Mouse (Mus musculus) lung, adult 18-20 months (tissue): ENCODE results near the gene Ndufa3.
A peak's percentile ranks its signal among the peaks of the same experiment; 100 is the strongest.

Experiments used
- DNase-seq, 2 experiments: peaks; one replicate each; pipeline ENCODE4 v3.0.0; 2022; ENCODE audit warnings: mixed read lengths in 2 of 2

Ndufa3 gene

GRCm38 (mm10) chr7:3611006-3611405, 6.2 kb upstream of the Ndufa3 start:
- DNase-seq = no peak

GRCm38 (mm10) chr7:3614021-3614420, 3.2 kb upstream of the Ndufa3 start:
- DNase-seq = no peak

GRCm38 (mm10) chr7:3616057-3616388, 1.1 kb upstream of the Ndufa3 start, which contains the start of gene Oscar:
Gene Oscar, minus strand, starts transcription at chr7:3616157.
- no peak for DNase-seq

- no peak for DNase-seq
Measured at GRCm38 (mm10) chr7:3616389-3617241, 558 bp upstream of the Ndufa3 start.

- no peak for DNase-seq
Measured at GRCm38 (mm10) chr7:3629030-3629429, 11.9 kb downstream of the Ndufa3 start.

- peak; percentile 94 to 95 for DNase-seq
Measured at GRCm38 (mm10) chr7:3629543-3630477, 12.6 kb downstream of the Ndufa3 start, which contains the start of the genes Tfpt and Prpf31. Gene Tfpt, minus strand, starts transcription at chr7:3629929. Gene Prpf31, plus strand, starts transcription at chr7:3629985.

- DNase-seq = no peak
Measured at GRCm38 (mm10) chr7:3630478-3630815, 13.3 kb downstream of the Ndufa3 start.

- no peak for DNase-seq
Measured at GRCm38 (mm10) chr7:3643412-3643811, 26.2 kb downstream of the Ndufa3 start.

GRCm38 (mm10) chr7:3643843-3644242, 26.7 kb downstream of the Ndufa3 start:
- DNase-seq = no peak

GRCm38 (mm10) chr7:3644348-3644671, 27.1 kb downstream of the Ndufa3 start:
- DNase-seq = no peak

GRCm38 (mm10) chr7:3644672-3645487, 27.7 kb downstream of the Ndufa3 start, which contains the start of gene Cnot3:
Gene Cnot3, plus strand, starts transcription at chr7:3645268.
- peak; percentile 100 for DNase-seq

- no peak for DNase-seq
Measured at GRCm38 (mm10) chr7:3645488-3646025, 28.4 kb downstream of the Ndufa3 start.

- no peak for DNase-seq
Measured at GRCm38 (mm10) chr7:3646188-3646587, 29.0 kb downstream of the Ndufa3 start.

- DNase-seq = no peak
Measured at GRCm38 (mm10) chr7:3646641-3647040, 29.5 kb downstream of the Ndufa3 start.

GRCm38 (mm10) chr7:3656966-3657365, 39.8 kb downstream of the Ndufa3 start:
- no peak for DNase-seq

GRCm38 (mm10) chr7:3658578-3658977, 41.4 kb downstream of the Ndufa3 start:
- no peak for DNase-seq

- peak; percentile 17 to 26 for DNase-seq
Measured at GRCm38 (mm10) chr7:3664524-3665214, 47.5 kb downstream of the Ndufa3 start.

- DNase-seq = peak; percentile 98 to 99
Measured at GRCm38 (mm10) chr7:3665215-3666114, 48.3 kb downstream of the Ndufa3 start, which contains the start of gene Leng1. Gene Leng1, minus strand, starts transcription at chr7:3665840.

GRCm38 (mm10) chr7:3666921-3667391, 49.8 kb downstream of the Ndufa3 start:
- no peak for DNase-seq
